Mouse (Mus musculus) heart, postnatal 25 days (tissue): ENCODE measurements at regions not wholly inside any gene's neighbourhood (a gene's known extent, or its start where the extent isn't known, plus 50 kb on each side); places are given as distances from the start of the nearest gene placed in this dataset.
"Not testable (repeated sequence)": the region's sequence is repeated elsewhere in the genome, so short reads cannot be mapped to it uniquely, and the experiment has no call there.

Experiments used
- DNase-seq: peaks from one replicate; pipeline ENCODE4 v3.0.0; 2022; ENCODE audit warnings: low spot score
- intact Hi-C: fragments of 180-260 bp; cut with DNase I; formaldehyde crosslinking; loops from one replicate; pipeline ENCODE4 v1.15.1; 2025

- peak; percentile 7 for DNase-seq
- intact Hi-C loops: loop anchor here (1.0 to 5.0 kb wide), 2 partner anchors 457 to 541 kb away; no protein-coding TSS in a partner anchor
Measured at GRCm38 (mm10) chr3:31603237-31603636, 293.1 kb upstream of the Slc7a14 start.

GRCm38 (mm10) chr3:31596581-31596980 is 286.4 kb upstream of the Slc7a14 start:
- DNase-seq, intact Hi-C loops: not testable (repeated sequence)

- intact Hi-C loops: no loop called here
- DNase-seq: no peak
Measured at GRCm38 (mm10) chr3:31585971-31586370, 275.8 kb upstream of the Slc7a14 start.

GRCm38 (mm10) chr3:31573849-31574248 is 263.7 kb upstream of the Slc7a14 start:
- no peak for DNase-seq
- intact Hi-C loops: no loop called here
